Comparison of ENCODE assay signal across 11 mouse cellular contexts in the genomic region with DNA sequence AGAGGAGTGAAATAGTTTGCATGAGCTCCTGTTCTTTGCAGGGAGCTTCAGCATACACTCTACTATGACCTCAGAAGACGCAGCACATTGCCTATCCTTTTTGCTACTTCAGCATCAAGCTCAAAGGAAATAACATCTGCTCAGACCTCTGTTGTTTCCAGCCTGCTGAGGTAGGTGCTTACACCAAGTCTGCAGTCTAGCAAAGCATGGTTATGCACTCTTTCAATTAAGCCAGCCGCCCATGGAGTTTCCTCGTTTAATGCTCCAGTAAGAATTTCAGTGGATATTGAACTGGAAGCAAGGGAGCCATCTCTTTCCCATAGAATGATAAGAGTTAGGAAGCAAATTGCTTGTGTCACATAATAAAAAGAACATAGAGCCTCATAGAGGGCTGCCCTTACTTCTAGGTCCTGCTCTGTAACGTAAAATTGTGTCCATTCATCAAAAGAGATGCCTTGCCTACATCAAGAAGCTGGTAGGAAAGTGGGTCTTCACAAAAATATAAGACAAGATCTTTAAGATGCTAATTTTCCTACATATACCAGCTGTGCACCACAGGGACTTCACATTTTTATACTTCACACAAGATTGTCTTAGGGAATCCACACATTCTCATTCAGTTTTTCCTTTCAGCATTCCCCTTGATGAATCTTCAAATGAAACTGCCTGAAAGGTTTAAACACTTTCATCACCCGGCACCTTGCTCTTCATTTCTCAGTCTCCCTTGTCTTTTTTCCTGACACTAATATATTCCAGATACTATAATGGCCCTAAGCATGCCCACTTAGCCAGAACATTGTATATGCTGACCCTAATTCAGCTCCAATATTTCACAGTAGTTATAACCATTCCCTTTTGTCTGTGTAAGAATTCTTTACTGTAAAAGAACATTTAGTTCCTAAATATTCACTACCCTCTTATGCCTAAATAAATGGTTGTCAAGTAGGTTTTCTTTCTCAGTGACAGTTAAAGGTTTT.
"Had no signal": no experiment of that assay in that cellular context is flagged by ENCODE, and none has a peak within 500 bp of the region (broad histone marks: within the 10 kb centered on the region; RNA-seq: fewer than 3 reads in every experiment).

No protein-coding gene starts in this region.

- H3K4me1 ChIP-seq: limb, embryonic 13.5 days; neural tube, embryonic 13.5 days had no signal

- H3K27me3 ChIP-seq: limb, embryonic 13.5 days; neural tube, embryonic 13.5 days had no signal

- DNase-seq: kidney, adult 9 months; kidney, postnatal 10 days; kidney, postnatal 4 days; left cerebral cortex, postnatal 4 days; lung, adult 18-20 months; right cerebral cortex, adult 18-20 months; right cerebral cortex, postnatal 25 days; thymus, postnatal 36 days had no signal

- H3K36me3 ChIP-seq: limb, embryonic 13.5 days; neural tube, embryonic 13.5 days had no signal

- H3K27ac ChIP-seq: limb, embryonic 13.5 days; liver, embryonic 14.5 days; neural tube, embryonic 13.5 days had no signal

- H3K9me3 ChIP-seq: limb, embryonic 13.5 days; neural tube, embryonic 13.5 days had no signal

- H3K4me2 ChIP-seq: limb, embryonic 13.5 days; neural tube, embryonic 13.5 days had no signal

- H3K4me3 ChIP-seq: limb, embryonic 13.5 days; neural tube, embryonic 13.5 days had no signal

- H3K9ac ChIP-seq: limb, embryonic 13.5 days; liver, embryonic 14.5 days; neural tube, embryonic 13.5 days had no signal
